In genomic region chr17:68164666-68165065, GRCm38 (mm10) we compare ENCODE assay signal across 12 mouse cellular contexts.
DNase-seq lines count a peak whose midpoint lies in the region; ATAC-seq and TF ChIP-seq lines count a peak whose summit lies in the region.
"Had no signal": no experiment of that assay in that cellular context is flagged by ENCODE, and none has a peak within 500 bp of the region (broad histone marks: within the 10 kb centered on the region; RNA-seq: fewer than 3 reads in every experiment).

No protein-coding gene starts in this region.

- intact Hi-C loops in heart, postnatal 36 days (cut with DNase I) = loop anchor here (5.0 kb wide), 1 partner anchor 157 kb away; no protein-coding TSS in a partner anchor

- H3K27me3 ChIP-seq in heart, embryonic 12.5 days (replicated peaks) = 0 out of 2 replicates have a peak, but pooled peaks cover 5% of the 10 kb centered on the region
- no peaks in the 10 kb centered on the region for H3K27me3 ChIP-seq in midbrain, embryonic 15.5 days (replicated peaks)
- H3K27me3 ChIP-seq in midbrain, embryonic 16.5 days (ENCODE audit: control insufficient read depth, insufficient read depth, low read depth, low read length) = no peaks in the 10 kb centered on the region
- H3K27me3 ChIP-seq in limb, embryonic 14.5 days (ENCODE audit: control insufficient read depth, insufficient read depth, low read length) = no peaks in the 10 kb centered on the region
- no peaks in the 10 kb centered on the region for H3K27me3 ChIP-seq in forebrain, postnatal 0 days (ENCODE audit: insufficient read depth, low read length)
- H3K27me3 ChIP-seq: forebrain, embryonic 15.5 days; hindbrain, embryonic 13.5 days; liver, embryonic 13.5 days; midbrain, embryonic 12.5 days had no signal

- H3K9ac ChIP-seq in heart, embryonic 12.5 days = no peak overlapping the region
- H3K9ac ChIP-seq in midbrain, embryonic 15.5 days = no peak overlapping the region
- H3K9ac ChIP-seq in midbrain, embryonic 16.5 days (ENCODE audit: low read depth, low read length) = no peak overlapping the region
- no peak overlapping the region for H3K9ac ChIP-seq in limb, embryonic 14.5 days (ENCODE audit: low read depth, low read length, severe bottlenecking)
- no peak overlapping the region for H3K9ac ChIP-seq in forebrain, postnatal 0 days
- H3K9ac ChIP-seq: forebrain, embryonic 15.5 days; hindbrain, embryonic 13.5 days; liver, embryonic 13.5 days; midbrain, embryonic 12.5 days had no signal

- no peak overlapping the region for H3K4me3 ChIP-seq in heart, embryonic 12.5 days
- H3K4me3 ChIP-seq in midbrain, embryonic 15.5 days = no peak overlapping the region
- no peak overlapping the region for H3K4me3 ChIP-seq in midbrain, embryonic 16.5 days (ENCODE audit: low read depth, low read length)
- no peak overlapping the region for H3K4me3 ChIP-seq in limb, embryonic 14.5 days (replicated peaks; ENCODE audit: low read length)
- H3K4me3 ChIP-seq in forebrain, postnatal 0 days (ENCODE audit: low read depth, low read length) = no peak overlapping the region
- H3K4me3 ChIP-seq: forebrain, embryonic 15.5 days; hindbrain, embryonic 13.5 days; liver, embryonic 13.5 days; midbrain, embryonic 12.5 days had no signal

- no peak for ATAC-seq in heart, embryonic 12.5 days (ENCODE audit: insufficient number of reproducible peaks, low FRiP score)
- 0 out of 2 replicates have a peak, but pooled peaks have one; percentile 15 for ATAC-seq in midbrain, embryonic 15.5 days (replicated peaks)
- no peak for ATAC-seq in midbrain, embryonic 16.5 days
- no peak for ATAC-seq in limb, embryonic 14.5 days (ENCODE audit: low FRiP score, low read depth)
- no peak for ATAC-seq in forebrain, postnatal 0 days
- ATAC-seq: forebrain, embryonic 15.5 days had no signal

- peak overlapping the region; percentile 58 for H3K27ac ChIP-seq in heart, embryonic 12.5 days (ENCODE audit: poor library complexity, severe bottlenecking)
- H3K27ac ChIP-seq in midbrain, embryonic 15.5 days = no peak overlapping the region
- H3K27ac ChIP-seq in midbrain, embryonic 16.5 days (ENCODE audit: low read length) = no peak overlapping the region
- H3K27ac ChIP-seq in limb, embryonic 14.5 days (replicated peaks; ENCODE audit: low read depth, low read length) = peak overlapping the region; percentile 40; the same call in 1 of the 2 replicates
- no peak overlapping the region for H3K27ac ChIP-seq in forebrain, postnatal 0 days (ENCODE audit: low read depth, low read length)
- H3K27ac ChIP-seq: forebrain, embryonic 15.5 days; hindbrain, embryonic 13.5 days; liver, embryonic 13.5 days; midbrain, embryonic 12.5 days had no signal

- 73% methylated on average over 2 of the region's 2 CpGs for WGBS in heart, embryonic 12.5 days
- 87% methylated on average over 2 of the region's 2 CpGs for WGBS in midbrain, embryonic 15.5 days
- 82% methylated on average over 2 of the region's 2 CpGs for WGBS in midbrain, embryonic 16.5 days
- 71% methylated on average over 2 of the region's 2 CpGs for WGBS in limb, embryonic 14.5 days
- 81% methylated on average over 2 of the region's 2 CpGs for WGBS in forebrain, postnatal 0 days

- no peak for DNase-seq in heart, postnatal 36 days
- no peak for DNase-seq in limb, embryonic 14.5 days (ENCODE audit: low spot score)
- no peak for DNase-seq in forebrain, postnatal 0 days
- no peak for DNase-seq in liver
- DNase-seq: cerebellum, adult 9-11 months; liver, embryonic 13.5 days had no signal

- TF ChIP-seq CTCF in forebrain, postnatal 0 days (IDR thresholded peaks at IDR 0.05; ENCODE audit: low read depth) = no peak

- H3K4me1 ChIP-seq in heart, embryonic 12.5 days (replicated peaks) = peaks cover 18% of the 10 kb centered on the region
- H3K4me1 ChIP-seq in midbrain, embryonic 15.5 days = no peaks in the 10 kb centered on the region
- H3K4me1 ChIP-seq in midbrain, embryonic 16.5 days (ENCODE audit: control insufficient read depth, insufficient read depth, low read length) = no peaks in the 10 kb centered on the region
- peaks cover 32% of the 10 kb centered on the region for H3K4me1 ChIP-seq in limb, embryonic 14.5 days (ENCODE audit: control insufficient read depth, insufficient read depth, low read length)
- no peaks in the 10 kb centered on the region; the same call in 1 of the 2 replicates for H3K4me1 ChIP-seq in forebrain, postnatal 0 days (ENCODE audit: insufficient read depth)
- H3K4me1 ChIP-seq: hindbrain, embryonic 13.5 days; liver, embryonic 13.5 days; midbrain, embryonic 12.5 days had no signal

- TF ChIP-seq POLR2A in limb, embryonic 14.5 days (IDR thresholded peaks at IDR 0.05; ENCODE audit: borderline replicate concordance, extremely low read depth, insufficient read depth, insufficient read length) = no peak

- 0 out of 2 replicates have a peak overlapping the region, but pooled peaks have one; percentile 51 for H3K4me2 ChIP-seq in heart, embryonic 12.5 days
- no peak overlapping the region for H3K4me2 ChIP-seq in midbrain, embryonic 15.5 days
- H3K4me2 ChIP-seq in midbrain, embryonic 16.5 days (ENCODE audit: low read length) = no peak overlapping the region
- H3K4me2 ChIP-seq in limb, embryonic 14.5 days (replicated peaks; ENCODE audit: low read depth, low read length, severe bottlenecking) = no peak overlapping the region
- no peak overlapping the region for H3K4me2 ChIP-seq in forebrain, postnatal 0 days (ENCODE audit: low read depth)
- H3K4me2 ChIP-seq: forebrain, embryonic 15.5 days; hindbrain, embryonic 13.5 days; liver, embryonic 13.5 days; midbrain, embryonic 12.5 days had no signal

- H3K9me3 ChIP-seq in heart, embryonic 12.5 days (replicated peaks) = no peaks in the 10 kb centered on the region
- no peaks in the 10 kb centered on the region for H3K9me3 ChIP-seq in midbrain, embryonic 15.5 days
- no peaks in the 10 kb centered on the region for H3K9me3 ChIP-seq in midbrain, embryonic 16.5 days (replicated peaks; ENCODE audit: control insufficient read depth, low read length, poor library complexity, severe bottlenecking)
- H3K9me3 ChIP-seq in limb, embryonic 14.5 days (ENCODE audit: control insufficient read depth, low read length) = no peaks in the 10 kb centered on the region
- H3K9me3 ChIP-seq in forebrain, postnatal 0 days (ENCODE audit: low read length) = no peaks in the 10 kb centered on the region
- H3K9me3 ChIP-seq: forebrain, embryonic 15.5 days; hindbrain, embryonic 13.5 days; liver, embryonic 13.5 days; midbrain, embryonic 12.5 days had no signal

- H3K36me3 ChIP-seq in heart, embryonic 12.5 days = no peaks in the 10 kb centered on the region
- H3K36me3 ChIP-seq in midbrain, embryonic 15.5 days (replicated peaks) = no peaks in the 10 kb centered on the region
- H3K36me3 ChIP-seq in midbrain, embryonic 16.5 days (ENCODE audit: control insufficient read depth, insufficient read depth, low read length) = no peaks in the 10 kb centered on the region
- no peaks in the 10 kb centered on the region for H3K36me3 ChIP-seq in limb, embryonic 14.5 days (ENCODE audit: control insufficient read depth, insufficient read depth, low read length)
- no peaks in the 10 kb centered on the region for H3K36me3 ChIP-seq in forebrain, postnatal 0 days (ENCODE audit: insufficient read depth)
- H3K36me3 ChIP-seq: forebrain, embryonic 15.5 days; hindbrain, embryonic 13.5 days; liver, embryonic 13.5 days; midbrain, embryonic 12.5 days had no signal

Comparison
In these comparisons a context has a peak if more than half of its experiments do, and no peak if none do; other contexts are left out.
1. H3K27ac ChIP-seq: peak in heart, embryonic 12.5 days (single experiment) and limb, embryonic 14.5 days (single experiment); none in midbrain, embryonic 15.5 days (single experiment), midbrain, embryonic 16.5 days (single experiment) and forebrain, postnatal 0 days (single experiment).